Mouse (Mus musculus): ENCODE measurements around the gene Fezf2. TPM values are rescaled to one million over a fixed set of nuclear protein-coding genes. Genes with fewer than 3 reads are reported as not detected.

Fezf2 gene
- polyA plus RNA-seq, 1 experiment from 2014 or later: not detected

GRCm38 (mm10) chr14:12296391-12296790 is 51.6 kb downstream of the Fezf2 start:
- no peak overlapping the region for H3K4me3 ChIP-seq (ENCODE audit: low read depth, low read length)
- no peak overlapping the region for H3K27ac ChIP-seq (ENCODE audit: low read depth, low read length)
- H3K4me1 ChIP-seq (ENCODE audit: control insufficient read depth, insufficient read depth, low read length): no peaks in the 10 kb centered on the region
- WGBS: 87% methylated on average over 7 of the region's 7 CpGs
- ATAC-seq (ENCODE audit: low read depth): no peak
- no peak overlapping the region for H3K9ac ChIP-seq (replicated peaks; ENCODE audit: low read depth, low read length)
- no peaks in the 10 kb centered on the region for H3K9me3 ChIP-seq (ENCODE audit: control insufficient read depth, low read length)
- H3K4me2 ChIP-seq (ENCODE audit: low read depth, low read length): no peak overlapping the region
- H3K36me3 ChIP-seq (ENCODE audit: control insufficient read depth, insufficient read depth, low read length): no peaks in the 10 kb centered on the region
- no peaks in the 10 kb centered on the region for H3K27me3 ChIP-seq (ENCODE audit: control insufficient read depth, insufficient read depth, low read length)

Other genes with a start within 250 kb of the Fezf2 start
- gene Gm49355, start 64.2 kb downstream of the Fezf2 start, polyA plus RNA-seq (2014; fragmentation: Nextera tagmentation; extraction: Ambion mirVana): 0.09 and 0.18 TPM in 2 replicates
- 37.4 and 37.6 TPM in 2 replicates for gene 3830406C13Rik, start 64.0 kb downstream of the Fezf2 start, polyA plus RNA-seq (2014; fragmentation: Nextera tagmentation; extraction: Ambion mirVana)

Data from neural tube, embryonic 14.5 days (tissue).